Mouse (Mus musculus) MEL (cell line): ENCODE measurements around the gene Atxn7l1. TPM values are rescaled to one million over a fixed set of nuclear protein-coding genes. Genes with fewer than 3 reads are reported as not detected.

Experiments used
- DNase-seq: peaks from one replicate; pipeline ENCODE4 v3.0.0; 2011; ENCODE audit warnings: low read depth, low spot score
- H3K27ac ChIP-seq: 2 replicates; pipeline ENCODE4 v1.5.1; 2012; ENCODE audit warnings: low read depth, mild to moderate bottlenecking, control low read depth, low read length, moderate library complexity; ENCODE audit not compliant: control insufficient read depth
- H3K27me3 ChIP-seq, 2 experiments: fragments of 150-350 bp in 1 of 2; sonication (generic) in 1 of 2; 2 replicates each; pipeline ENCODE4 v1.6.1; 2012; ENCODE audit warnings: low read length in 2 of 2, mild to moderate bottlenecking in 2 of 2, improper control_type of control experiment in 1 of 2, moderate library complexity in 1 of 2; ENCODE audit not compliant: insufficient read depth in 2 of 2, control insufficient read depth in 1 of 2
- H3K36me3 ChIP-seq, 2 experiments: 2 replicates each; pipeline ENCODE4 v1.6.1; 2012 to 2014; ENCODE audit warnings: low read length in 2 of 2, improper control_type of control experiment in 1 of 2, inconsistent platforms in 1 of 2, mild to moderate bottlenecking in 1 of 2; ENCODE audit not compliant: insufficient read depth in 2 of 2, control insufficient read depth in 1 of 2
- H3K4me1 ChIP-seq, 2 experiments: fragments of 150-350 bp in 1 of 2; sonication (generic) in 1 of 2; 2 replicates each; pipeline ENCODE4 v1.6.1; 2012; ENCODE audit warnings: low read length in 2 of 2, improper control_type of control experiment in 1 of 2, mild to moderate bottlenecking in 1 of 2; ENCODE audit not compliant: insufficient read depth in 2 of 2, control insufficient read depth in 1 of 2
- H3K4me3 ChIP-seq, 2 experiments: fragments of 150-350 bp in 1 of 2; sonication (generic) in 1 of 2; 2 replicates each; pipeline ENCODE4 v1.5.1; 2012; ENCODE audit warnings: low read depth in 2 of 2, low read length in 2 of 2, mild to moderate bottlenecking in 2 of 2, moderate library complexity in 2 of 2, control low read depth in 1 of 2, improper control_type of control experiment in 1 of 2; ENCODE audit not compliant: control insufficient read depth in 1 of 2, insufficient read depth in 1 of 2
- H3K79me2 ChIP-seq: 2 replicates; pipeline ENCODE4 v1.6.1; 2012; ENCODE audit warnings: mild to moderate bottlenecking, low read length, moderate library complexity; ENCODE audit not compliant: control insufficient read depth, poor library complexity, insufficient read depth
- H3K9ac ChIP-seq: 2 replicates; pipeline ENCODE4 v1.6.1; 2012; ENCODE audit warnings: low read depth, mild to moderate bottlenecking, control low read depth, low read length, moderate library complexity; ENCODE audit not compliant: control insufficient read depth, poor library complexity, severe bottlenecking
- H3K9me3 ChIP-seq: fragments of 150-350 bp; sonication (generic); replicated peaks from 2 replicates; pipeline ENCODE4 v1.6.1; 2012; ENCODE audit warnings: mild to moderate bottlenecking, low read length, improper control_type of control experiment, moderate library complexity; ENCODE audit not compliant: insufficient read depth
- BHLHE40 ChIP-seq: IDR thresholded peaks from 2 replicates; pipeline ENCODE4 v1.6.1; 2012; ENCODE audit warnings: low read depth, mild to moderate bottlenecking, inconsistent platforms, low read length, improper control_type of control experiment, borderline replicate concordance
- CHD1 ChIP-seq: IDR thresholded peaks from 2 replicates; pipeline ENCODE4 v1.6.1; 2012; ENCODE audit warnings: low read depth, mild to moderate bottlenecking, inconsistent platforms, low read length, improper control_type of control experiment
- CHD2 ChIP-seq: IDR thresholded peaks from 2 replicates; pipeline ENCODE4 v1.6.1; 2011; ENCODE audit warnings: low read length, improper control_type of control experiment
- E2F4 ChIP-seq: IDR thresholded peaks from 2 replicates; pipeline ENCODE4 v1.6.1; 2011; ENCODE audit warnings: low read depth, low read length, improper control_type of control experiment, borderline replicate concordance
- ELF1 ChIP-seq: IDR thresholded peaks from 2 replicates; pipeline ENCODE4 v1.6.1; 2014; ENCODE audit warnings: low read depth, mild to moderate bottlenecking, inconsistent platforms, low read length, improper control_type of control experiment, moderate library complexity
- EP300 ChIP-seq, 2 experiments: IDR thresholded peaks; 2 replicates each; pipeline ENCODE4 v1.6.1; 2011; ENCODE audit warnings: improper control_type of control experiment in 2 of 2, low read length in 2 of 2, low read depth in 1 of 2, mild to moderate bottlenecking in 1 of 2
- ETS1 ChIP-seq: IDR thresholded peaks from 2 replicates; pipeline ENCODE4 v1.6.1; 2012; ENCODE audit warnings: low read depth, mild to moderate bottlenecking, inconsistent platforms, low read length, improper control_type of control experiment, moderate library complexity
- GABPA ChIP-seq: IDR thresholded peaks from 2 replicates; pipeline ENCODE4 v1.6.1; 2012; ENCODE audit warnings: low read depth, mild to moderate bottlenecking, inconsistent platforms, low read length, improper control_type of control experiment, moderate library complexity
- GATA1 ChIP-seq: IDR thresholded peaks from 2 replicates; pipeline ENCODE4 v1.6.1; 2011; ENCODE audit warnings: low read depth, low read length, improper control_type of control experiment
- JUND ChIP-seq: IDR thresholded peaks from 2 replicates; pipeline ENCODE4 v1.6.1; 2011; ENCODE audit warnings: low read depth, mild to moderate bottlenecking, improper control_type of control experiment, low read length
- MAX ChIP-seq: IDR thresholded peaks from 2 replicates; pipeline ENCODE4 v1.6.1; 2011; ENCODE audit warnings: low read length, improper control_type of control experiment
- MAZ ChIP-seq: IDR thresholded peaks from 2 replicates; pipeline ENCODE4 v1.6.1; 2012; ENCODE audit warnings: low read depth, mild to moderate bottlenecking, inconsistent platforms, low read length, improper control_type of control experiment
- MEF2A ChIP-seq: IDR thresholded peaks from 2 replicates; pipeline ENCODE4 v1.6.1; 2014; ENCODE audit warnings: low read depth, mild to moderate bottlenecking, inconsistent platforms, low read length, improper control_type of control experiment; ENCODE audit not compliant: poor library complexity, insufficient replicate concordance, severe bottlenecking; ENCODE audit errors: extremely low read depth
- MXI1 ChIP-seq: IDR thresholded peaks from 2 replicates; pipeline ENCODE4 v1.6.1; 2011; ENCODE audit warnings: mild to moderate bottlenecking, low read depth, low read length, improper control_type of control experiment
- MYC ChIP-seq: IDR thresholded peaks from 2 replicates; pipeline ENCODE4 v1.6.1; 2011; ENCODE audit warnings: low read depth, mild to moderate bottlenecking, low read length, improper control_type of control experiment, moderate library complexity
- NELFE ChIP-seq: IDR thresholded peaks from 2 replicates; pipeline ENCODE4 v1.6.1; 2011; ENCODE audit warnings: low read depth, low read length, improper control_type of control experiment
- NRF1 ChIP-seq: IDR thresholded peaks from 2 replicates; pipeline ENCODE4 v1.6.1; 2014; ENCODE audit warnings: low read depth, mild to moderate bottlenecking, inconsistent platforms, low read length, improper control_type of control experiment, moderate library complexity; ENCODE audit not compliant: poor library complexity, insufficient read depth, severe bottlenecking
- POLR2AphosphoS5 ChIP-seq: IDR thresholded peaks from 2 replicates; pipeline ENCODE4 v1.6.1; 2012; ENCODE audit warnings: low read depth, borderline replicate concordance, mild to moderate bottlenecking, inconsistent platforms, low read length, moderate library complexity, mixed read lengths
- RCOR1 ChIP-seq: IDR thresholded peaks from 2 replicates; pipeline ENCODE4 v1.6.1; 2012; ENCODE audit warnings: low read depth, mild to moderate bottlenecking, inconsistent platforms, low read length, improper control_type of control experiment
- SIN3A ChIP-seq: IDR thresholded peaks from 2 replicates; pipeline ENCODE4 v1.6.1; 2012; ENCODE audit warnings: low read length, improper control_type of control experiment, inconsistent platforms
- SMC3 ChIP-seq: IDR thresholded peaks from 2 replicates; pipeline ENCODE4 v1.6.1; 2011; ENCODE audit warnings: low read depth, low read length, improper control_type of control experiment
- TAL1 ChIP-seq: IDR thresholded peaks from 2 replicates; pipeline ENCODE4 v1.6.1; 2012; ENCODE audit warnings: mild to moderate bottlenecking, inconsistent platforms, low read length, moderate library complexity, mixed read lengths
- TCF12 ChIP-seq: IDR thresholded peaks from 2 replicates; pipeline ENCODE4 v1.6.1; 2014; ENCODE audit warnings: low read depth, mild to moderate bottlenecking, inconsistent platforms, low read length, improper control_type of control experiment, moderate library complexity
- UBTF ChIP-seq: IDR thresholded peaks from 2 replicates; pipeline ENCODE4 v1.6.1; 2012; ENCODE audit warnings: low read depth, mild to moderate bottlenecking, inconsistent platforms, low read length, improper control_type of control experiment, moderate library complexity, borderline replicate concordance; ENCODE audit not compliant: insufficient read depth
- ZC3H11A ChIP-seq: IDR thresholded peaks from 2 replicates; pipeline ENCODE4 v1.6.1; 2012; ENCODE audit warnings: low read depth, mild to moderate bottlenecking, inconsistent platforms, low read length, improper control_type of control experiment
- ZKSCAN1 ChIP-seq: IDR thresholded peaks from 2 replicates; pipeline ENCODE4 v1.6.1; 2012; ENCODE audit warnings: low read depth, mild to moderate bottlenecking, inconsistent platforms, low read length, improper control_type of control experiment, moderate library complexity
- ZMIZ1 ChIP-seq: IDR thresholded peaks from 2 replicates; pipeline ENCODE4 v1.6.1; 2012; ENCODE audit warnings: low read depth, mild to moderate bottlenecking, inconsistent platforms, low read length, improper control_type of control experiment, moderate library complexity
- ZNF384 ChIP-seq: IDR thresholded peaks from 2 replicates; pipeline ENCODE4 v1.6.1; 2012; ENCODE audit warnings: low read depth, mild to moderate bottlenecking, inconsistent platforms, low read length, improper control_type of control experiment
- polyA plus RNA-seq, 2 experiments: library from polyadenylated mRNA; stranded (reverse) in 1 of 2; unstranded in 1 of 2; fragments of >175 nt in 1 of 2; fragments of >200 nt in 1 of 2; gene quantifications; 2 replicates each; pipeline versions ENCODE4 v1.2.1 to v1.2.4; 2012; ENCODE audit warnings: low replicate concordance in 2 of 2, low read depth in 1 of 2; ENCODE audit not compliant: insufficient read length in 2 of 2, insufficient read depth in 1 of 2, missing spikeins in 1 of 2
- total RNA-seq: library from RNA; depleted of rRNA; stranded (reverse); fragments of 300-350 nt; gene quantifications from 2 replicates; pipeline ENCODE4 v1.2.3, GENCODE M21; 2012

Gene Atxn7l1
- total and polyA plus RNA-seq, 3 experiments = 11.6 to 50.3 TPM; not detected in 1

DNA sequence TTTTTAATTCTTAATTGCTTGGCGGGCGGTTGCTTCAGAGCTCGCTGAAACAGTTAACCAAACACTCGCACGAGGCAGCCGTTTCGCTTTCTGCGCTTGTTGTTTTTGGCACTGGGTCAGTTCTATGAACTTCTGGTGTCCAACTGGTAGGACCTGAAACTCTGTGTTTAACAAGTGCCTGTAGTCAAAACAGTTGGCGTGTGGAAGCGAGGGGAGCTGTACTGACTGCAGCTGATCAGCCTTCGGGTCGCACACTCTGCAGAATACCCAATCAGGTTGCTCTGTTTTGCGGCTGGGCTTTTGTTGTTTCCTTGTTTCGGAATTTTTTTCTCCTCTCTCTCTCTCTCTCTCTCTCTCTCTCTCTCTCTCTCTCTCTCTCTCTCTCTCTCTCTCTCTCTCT, 154.6 kb downstream of the Atxn7l1 start:
- peaks cover 0 to 3% of the 10 kb centered on the region in 2 experiments; a peak in 1 of 4 replicates for H3K36me3 ChIP-seq
- TF ChIP-seq GATA1 (0 out of 2 replicates have a peak, but pooled peaks have one; percentile 21), SIN3A (peak; percentile 46; the same call in 1 of the 2 replicates), SMC3 (no peak), ZNF384 (peak; percentile 72), GABPA (no peak), EP300 (IDR thresholded peaks at IDR 0.05; ENCODE audit: low read depth in 1 of 2, low read length in 2 of 2) (peak in 1 of 2 experiments; percentile 48; a peak in 2 of 4 replicates), MEF2A (no peak), TAL1 (no peak), JUND (peak; percentile 96), ZC3H11A (no peak), MXI1 (peak; percentile 61), ETS1 (peak; percentile 53), BHLHE40 (peak; percentile 32; the same call in 1 of the 2 replicates), NELFE (peak; percentile 23; the same call in 1 of the 2 replicates), MAX (peak; percentile 36; the same call in 1 of the 2 replicates)
- TF ChIP-seq, all 39 proteins: peak for 10
- Histone ChIP-seq H3K27me3 (no peaks in the 10 kb centered on the region), H3K9ac (peak overlapping the region; percentile 55), H3K9me3 (no peaks in the 10 kb centered on the region), H3K79me2 (no peaks in the 10 kb centered on the region; the same call in 1 of the 2 replicates), H3K4me1 (peaks cover 0 to 15% of the 10 kb centered on the region in 2 experiments; a peak in 2 of 4 replicates), H3K4me3 (peak overlapping the region; percentile 93 to 98), H3K27ac (peak overlapping the region; percentile 68)
- DNase-seq = peak; percentile 85

DNA sequence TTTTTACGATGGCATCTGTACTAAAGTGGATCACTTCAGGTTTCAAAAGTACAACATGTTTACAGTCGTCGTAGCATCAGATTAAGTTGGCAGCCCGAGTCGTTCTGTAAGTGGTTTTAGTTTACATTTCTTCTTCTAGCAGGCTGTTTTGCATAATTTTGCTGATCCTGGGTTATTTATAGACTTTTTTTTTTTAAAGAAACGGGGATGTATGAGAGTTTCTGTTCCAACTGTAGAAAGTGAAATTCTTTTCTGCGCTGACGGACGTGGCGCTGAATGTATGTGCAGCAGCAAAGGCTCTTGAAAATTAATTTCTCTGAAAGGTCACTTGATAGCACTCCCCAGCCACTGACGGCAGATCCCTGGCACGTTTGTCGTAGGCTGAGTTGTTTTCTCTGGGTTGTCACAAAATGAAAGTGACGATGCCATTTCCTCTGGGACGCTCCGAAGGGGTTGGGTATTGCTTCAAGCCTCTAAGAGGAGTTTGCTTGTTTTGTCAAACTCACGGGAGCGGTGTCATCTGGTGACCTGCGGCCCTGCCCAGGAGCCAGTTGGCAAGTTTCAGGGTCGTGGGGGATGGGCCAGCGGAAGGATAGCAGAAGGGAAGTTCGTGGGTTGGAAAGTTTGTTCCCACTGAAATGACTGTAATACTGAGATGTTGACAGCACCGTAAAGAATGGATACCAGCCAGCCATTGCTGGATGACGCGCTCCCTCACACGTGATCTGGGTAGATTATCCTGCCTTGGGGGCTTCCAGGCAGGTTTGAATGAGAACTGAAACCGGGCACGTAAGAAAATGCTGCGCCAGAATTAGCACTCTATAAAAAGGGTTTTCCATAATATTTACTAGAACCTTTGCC, 155.3 kb downstream of the Atxn7l1 start:
- DNase-seq = peak; percentile 78
- H3K9ac ChIP-seq = peak overlapping the region; percentile 78
- no peaks in the 10 kb centered on the region for H3K27me3 ChIP-seq
- peaks cover 0 to 17% of the 10 kb centered on the region in 2 experiments; a peak in 2 of 4 replicates for H3K4me1 ChIP-seq
- H3K9me3 ChIP-seq = no peaks in the 10 kb centered on the region
- H3K79me2 ChIP-seq = no peaks in the 10 kb centered on the region; the same call in 1 of the 2 replicates
- peak overlapping the region; percentile 93 to 98 for H3K4me3 ChIP-seq
- H3K27ac ChIP-seq = peak overlapping the region; percentile 91
- peaks cover 0 to 3% of the 10 kb centered on the region in 2 experiments; a peak in 1 of 4 replicates for H3K36me3 ChIP-seq
- TF ChIP-seq POLR2AphosphoS5 (no peak), TCF12 (no peak), ZMIZ1 (no peak), NRF1 (no peak), ZKSCAN1 (no peak), MYC (peak; percentile 52; the same call in 1 of the 2 replicates), E2F4 (no peak), UBTF (no peak), CHD2 (no peak), BHLHE40 (peak; percentile 91), RCOR1 (peak; percentile 12; the same call in 1 of the 2 replicates), CHD1 (no peak), MXI1 (peak; percentile 77), MAZ (0 out of 2 replicates have a peak, but pooled peaks have one; percentile 36), NELFE (no peak), ELF1 (0 out of 2 replicates have a peak, but pooled peaks have one; percentile 7), SIN3A (peak; percentile 89), GABPA (no peak)
